Mouse (Mus musculus): ENCODE measurements around the gene Gm20509.

GRCm38 (mm10) chr9:73097898-73098297 lies 4.4 kb upstream of the Gm20509 start:
- TF ChIP-seq CTCF (conservative IDR thresholded peaks at IDR 0.05; ENCODE audit: insufficient read depth, insufficient read length, low read depth, low read length) (no peak), POLR2A (IDR thresholded peaks at IDR 0.05; ENCODE audit: low read depth, low read length) (no peak)

All from kidney, adult 2 months (tissue).